Mouse (Mus musculus): Measurements from ENCODE around the gene Cckar. TPM values are rescaled to one million over a fixed set of nuclear protein-coding genes. Genes with fewer than 3 reads are reported as not detected.

Gene Cckar
- 0.80 and 1.1 TPM in 2 replicates for polyA plus RNA-seq (2014; fragmentation: Nextera tagmentation; extraction: Ambion mirVana)

GRCm38 (mm10) chr5:53707235-53708177, at the start of gene Cckar:
TSS of gene Cckar (minus strand) at chr5:53707705.
- WGBS: 31% methylated on average over 11 of the region's 11 CpGs
- no peaks in the 10 kb centered on the region for H3K4me1 ChIP-seq (ENCODE audit: control insufficient read depth, insufficient read depth, low read length)
- H3K9ac ChIP-seq (ENCODE audit: low read depth, low read length): no peak within 1 kb of the TSS
- no peaks in the 10 kb centered on the region for H3K36me3 ChIP-seq (ENCODE audit: control insufficient read depth, insufficient read depth, low read length)
- DNase-seq (ENCODE audit: low spot score) (peak; percentile 32), ATAC-seq (ENCODE audit: low read depth) (peak; percentile 74)
- no peak within 1 kb of the TSS for H3K4me2 ChIP-seq (ENCODE audit: low read depth, low read length)
- no peaks in the 10 kb centered on the region; the same call in 1 of the 2 replicates for H3K27me3 ChIP-seq (replicated peaks; ENCODE audit: control insufficient read depth, insufficient read depth, low read length)
- no peaks in the 10 kb centered on the region for H3K9me3 ChIP-seq (ENCODE audit: control insufficient read depth, low read length)
- no peak within 1 kb of the TSS for H3K27ac ChIP-seq (replicated peaks; ENCODE audit: low read depth, low read length)
- no peak within 1 kb of the TSS for H3K4me3 ChIP-seq (ENCODE audit: low read depth, low read length)

GRCm38 (mm10) chr5:53744061-53744460, 36.6 kb upstream of the Cckar start:
- H3K4me1 ChIP-seq (ENCODE audit: control insufficient read depth, insufficient read depth, low read length): no peaks in the 10 kb centered on the region
- no peaks in the 10 kb centered on the region for H3K27me3 ChIP-seq (replicated peaks; ENCODE audit: control insufficient read depth, insufficient read depth, low read length)
- no peak overlapping the region for H3K4me3 ChIP-seq (ENCODE audit: low read depth, low read length)
- ATAC-seq (ENCODE audit: low read depth) (no peak), DNase-seq (ENCODE audit: low spot score) (no peak)
- no peak overlapping the region for H3K27ac ChIP-seq (replicated peaks; ENCODE audit: low read depth, low read length)
- no peaks in the 10 kb centered on the region for H3K9me3 ChIP-seq (ENCODE audit: control insufficient read depth, low read length)
- no peak overlapping the region for H3K9ac ChIP-seq (ENCODE audit: low read depth, low read length)
- 74% methylated on average over 2 of the region's 2 CpGs for WGBS
- H3K36me3 ChIP-seq (ENCODE audit: control insufficient read depth, insufficient read depth, low read length): no peaks in the 10 kb centered on the region
- no peak overlapping the region for H3K4me2 ChIP-seq (ENCODE audit: low read depth, low read length)

DNA sequence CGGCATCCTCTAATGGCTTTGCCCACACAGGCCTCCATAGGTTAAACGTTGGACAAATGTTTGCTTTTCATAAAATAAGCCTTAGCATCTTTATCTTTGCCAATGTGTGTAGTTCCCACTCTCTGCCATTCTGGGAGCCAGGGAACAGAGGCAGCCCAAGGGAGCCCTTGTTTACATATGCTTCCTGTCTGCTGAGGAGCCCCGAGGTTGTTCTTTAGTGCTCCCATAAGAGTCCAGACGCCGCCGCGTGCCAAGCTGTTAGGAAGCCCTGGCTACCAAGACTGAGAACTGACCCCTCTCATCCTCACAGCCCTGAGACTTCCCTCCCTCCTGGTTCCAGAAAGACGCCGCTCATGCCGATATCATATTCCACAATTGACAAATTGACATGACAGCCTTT, 25.4 kb upstream of the Cckar start:
- ATAC-seq (ENCODE audit: low read depth) (no peak), DNase-seq (ENCODE audit: low spot score) (no peak)
- H3K27ac ChIP-seq (replicated peaks; ENCODE audit: low read depth, low read length): no peak overlapping the region
- no peak overlapping the region for H3K4me2 ChIP-seq (ENCODE audit: low read depth, low read length)
- H3K9me3 ChIP-seq (ENCODE audit: control insufficient read depth, low read length): no peaks in the 10 kb centered on the region
- 51% methylated on average over 10 of the region's 10 CpGs for WGBS
- no peaks in the 10 kb centered on the region for H3K4me1 ChIP-seq (ENCODE audit: control insufficient read depth, insufficient read depth, low read length)
- H3K4me3 ChIP-seq (ENCODE audit: low read depth, low read length): no peak overlapping the region
- no peaks in the 10 kb centered on the region for H3K27me3 ChIP-seq (replicated peaks; ENCODE audit: control insufficient read depth, insufficient read depth, low read length)
- no peaks in the 10 kb centered on the region for H3K36me3 ChIP-seq (ENCODE audit: control insufficient read depth, insufficient read depth, low read length)
- H3K9ac ChIP-seq (ENCODE audit: low read depth, low read length): no peak overlapping the region

DNA sequence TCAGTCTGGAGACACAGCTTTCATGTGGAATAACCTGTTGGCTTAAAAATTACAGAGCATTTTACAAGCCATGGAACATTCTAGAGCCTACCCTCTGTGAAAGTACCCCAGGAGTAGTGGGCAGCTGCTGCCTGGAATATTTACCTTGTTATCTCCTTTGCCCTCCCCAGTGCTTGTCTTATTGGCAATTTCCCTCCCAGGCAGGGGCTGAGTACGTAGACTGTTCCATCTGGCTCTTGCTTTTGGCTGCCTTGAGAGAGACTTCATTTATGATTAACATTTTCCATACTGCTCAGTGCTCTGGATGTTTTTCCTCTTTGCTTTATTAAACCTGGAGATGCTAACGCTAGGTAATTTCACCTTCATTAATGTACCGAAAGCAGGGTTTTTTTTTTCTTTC, 20.1 kb upstream of the Cckar start:
- no peak overlapping the region for H3K27ac ChIP-seq (replicated peaks; ENCODE audit: low read depth, low read length)
- no peaks in the 10 kb centered on the region for H3K36me3 ChIP-seq (ENCODE audit: control insufficient read depth, insufficient read depth, low read length)
- ATAC-seq (ENCODE audit: low read depth): no peak
- no peak overlapping the region for H3K4me2 ChIP-seq (ENCODE audit: low read depth, low read length)
- no peak overlapping the region for H3K4me3 ChIP-seq (ENCODE audit: low read depth, low read length)
- no peaks in the 10 kb centered on the region for H3K27me3 ChIP-seq (replicated peaks; ENCODE audit: control insufficient read depth, insufficient read depth, low read length)
- DNase-seq (ENCODE audit: low spot score): no peak
- H3K9ac ChIP-seq (ENCODE audit: low read depth, low read length): no peak overlapping the region
- H3K4me1 ChIP-seq (ENCODE audit: control insufficient read depth, insufficient read depth, low read length): no peaks in the 10 kb centered on the region
- WGBS: 77% methylated on average over 3 of the region's 3 CpGs
- H3K9me3 ChIP-seq (ENCODE audit: control insufficient read depth, low read length): no peaks in the 10 kb centered on the region

GRCm38 (mm10) chr5:53726011-53726410, 18.5 kb upstream of the Cckar start:
- DNase-seq (ENCODE audit: low spot score): no peak
- Histone ChIP-seq H3K4me3 (ENCODE audit: low read depth, low read length) (no peak overlapping the region), H3K9me3 (ENCODE audit: control insufficient read depth, low read length) (no peaks in the 10 kb centered on the region), H3K27ac (replicated peaks; ENCODE audit: low read depth, low read length) (no peak overlapping the region), H3K4me2 (ENCODE audit: low read depth, low read length) (no peak overlapping the region), H3K4me1 (ENCODE audit: control insufficient read depth, insufficient read depth, low read length) (no peaks in the 10 kb centered on the region), H3K27me3 (replicated peaks; ENCODE audit: control insufficient read depth, insufficient read depth, low read length) (no peaks in the 10 kb centered on the region), H3K9ac (ENCODE audit: low read depth, low read length) (no peak overlapping the region), H3K36me3 (ENCODE audit: control insufficient read depth, insufficient read depth, low read length) (no peaks in the 10 kb centered on the region)
- no peak for ATAC-seq (ENCODE audit: low read depth)
- 88% methylated on average over 5 of the region's 5 CpGs for WGBS

DNA sequence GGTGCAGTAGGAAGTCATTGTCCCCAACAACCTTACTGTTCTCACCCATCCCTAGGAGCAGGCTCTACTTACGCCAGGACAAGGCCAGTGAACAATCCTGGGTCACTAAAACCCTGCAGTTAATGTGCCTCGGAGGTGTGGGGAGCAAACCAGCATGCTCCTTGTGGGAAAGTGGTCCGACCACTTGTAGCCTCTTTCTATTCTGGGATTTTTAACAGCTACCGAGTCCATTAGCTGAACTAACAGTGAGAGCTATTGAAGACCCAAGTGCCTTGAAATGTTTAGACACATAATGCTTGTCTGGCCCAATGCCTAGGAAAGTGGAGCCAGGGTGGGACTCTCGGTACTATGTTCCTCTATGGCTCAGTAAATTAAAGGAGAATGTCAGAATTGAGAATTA, 9.0 kb upstream of the Cckar start:
- Histone ChIP-seq H3K4me1 (ENCODE audit: control insufficient read depth, insufficient read depth, low read length) (no peaks in the 10 kb centered on the region), H3K36me3 (ENCODE audit: control insufficient read depth, insufficient read depth, low read length) (no peaks in the 10 kb centered on the region), H3K27ac (replicated peaks; ENCODE audit: low read depth, low read length) (no peak overlapping the region), H3K4me3 (ENCODE audit: low read depth, low read length) (no peak overlapping the region), H3K27me3 (replicated peaks; ENCODE audit: control insufficient read depth, insufficient read depth, low read length) (no peaks in the 10 kb centered on the region), H3K9ac (ENCODE audit: low read depth, low read length) (no peak overlapping the region), H3K4me2 (ENCODE audit: low read depth, low read length) (no peak overlapping the region), H3K9me3 (ENCODE audit: control insufficient read depth, low read length) (no peaks in the 10 kb centered on the region)
- WGBS: 68% methylated on average over 5 of the region's 5 CpGs
- no peak for ATAC-seq (ENCODE audit: low read depth)
- DNase-seq (ENCODE audit: low spot score): no peak

DNA sequence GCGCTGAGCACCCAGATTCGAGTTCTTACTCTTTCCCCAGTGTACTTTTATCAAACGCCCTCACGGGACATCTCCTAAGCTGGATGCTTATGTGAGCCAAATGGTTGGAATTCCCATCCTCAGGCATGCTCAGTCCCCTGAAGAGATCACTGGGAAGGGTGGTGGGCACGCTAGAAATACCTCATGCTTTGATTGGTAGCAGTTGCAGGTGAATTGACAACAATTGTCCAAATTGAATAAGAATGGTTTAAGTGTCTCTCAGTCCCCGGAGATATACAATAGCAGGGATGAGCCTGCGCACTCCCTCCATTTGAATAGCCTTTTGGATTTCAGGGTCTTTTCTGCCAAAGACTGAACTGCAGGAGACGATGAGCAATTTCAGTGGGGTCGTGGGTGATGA, 3.8 kb upstream of the Cckar start:
- no peaks in the 10 kb centered on the region for H3K9me3 ChIP-seq (ENCODE audit: control insufficient read depth, low read length)
- no peak overlapping the region for H3K9ac ChIP-seq (ENCODE audit: low read depth, low read length)
- H3K4me1 ChIP-seq (ENCODE audit: control insufficient read depth, insufficient read depth, low read length): no peaks in the 10 kb centered on the region
- no peak overlapping the region for H3K27ac ChIP-seq (replicated peaks; ENCODE audit: low read depth, low read length)
- WGBS: 67% methylated on average over 9 of the region's 9 CpGs
- no peaks in the 10 kb centered on the region; the same call in 1 of the 2 replicates for H3K27me3 ChIP-seq (replicated peaks; ENCODE audit: control insufficient read depth, insufficient read depth, low read length)
- no peak for ATAC-seq (ENCODE audit: low read depth)
- no peaks in the 10 kb centered on the region for H3K36me3 ChIP-seq (ENCODE audit: control insufficient read depth, insufficient read depth, low read length)
- no peak overlapping the region for H3K4me2 ChIP-seq (ENCODE audit: low read depth, low read length)
- H3K4me3 ChIP-seq (ENCODE audit: low read depth, low read length): no peak overlapping the region
- DNase-seq (ENCODE audit: low spot score): no peak

GRCm38 (mm10) chr5:53708191-53708590, 686 bp upstream of the Cckar start:
- DNase-seq (ENCODE audit: low spot score): no peak
- no peak overlapping the region for H3K4me3 ChIP-seq (ENCODE audit: low read depth, low read length)
- 59% methylated on average over 4 of the region's 4 CpGs for WGBS

GRCm38 (mm10) chr5:53702686-53703085, 4.8 kb downstream of the Cckar start:
- no peak overlapping the region for H3K4me2 ChIP-seq (ENCODE audit: low read depth, low read length)
- H3K9ac ChIP-seq (ENCODE audit: low read depth, low read length): no peak overlapping the region
- H3K4me1 ChIP-seq (ENCODE audit: control insufficient read depth, insufficient read depth, low read length): no peaks in the 10 kb centered on the region
- H3K27ac ChIP-seq (replicated peaks; ENCODE audit: low read depth, low read length): no peak overlapping the region
- H3K9me3 ChIP-seq (ENCODE audit: control insufficient read depth, low read length): no peaks in the 10 kb centered on the region
- ATAC-seq (ENCODE audit: low read depth): no peak
- 79% methylated on average over 14 of the region's 14 CpGs for WGBS
- no peak overlapping the region for H3K4me3 ChIP-seq (ENCODE audit: low read depth, low read length)
- no peaks in the 10 kb centered on the region for H3K36me3 ChIP-seq (ENCODE audit: control insufficient read depth, insufficient read depth, low read length)
- no peak for DNase-seq (ENCODE audit: low spot score)
- no peaks in the 10 kb centered on the region for H3K27me3 ChIP-seq (replicated peaks; ENCODE audit: control insufficient read depth, insufficient read depth, low read length)

More at GRCm38 (mm10) chr5:53708191-53708590, 686 bp upstream of the Cckar start:
- no peaks in the 10 kb centered on the region; the same call in 1 of the 2 replicates for H3K27me3 ChIP-seq (replicated peaks; ENCODE audit: control insufficient read depth, insufficient read depth, low read length)
- H3K9me3 ChIP-seq (ENCODE audit: control insufficient read depth, low read length): no peaks in the 10 kb centered on the region
- H3K9ac ChIP-seq (ENCODE audit: low read depth, low read length): no peak overlapping the region
- H3K36me3 ChIP-seq (ENCODE audit: control insufficient read depth, insufficient read depth, low read length): no peaks in the 10 kb centered on the region
- no peaks in the 10 kb centered on the region for H3K4me1 ChIP-seq (ENCODE audit: control insufficient read depth, insufficient read depth, low read length)
- H3K27ac ChIP-seq (replicated peaks; ENCODE audit: low read depth, low read length): no peak overlapping the region
- H3K4me2 ChIP-seq (ENCODE audit: low read depth, low read length): no peak overlapping the region
- no peak for ATAC-seq (ENCODE audit: low read depth)

All from embryonic facial prominence, embryonic 14.5 days (tissue).